Mouse (Mus musculus) liver, embryonic 14.5 days (tissue): ENCODE data around the gene Smim8. TPM values are rescaled to one million over a fixed set of nuclear protein-coding genes. Genes with fewer than 3 reads are reported as not detected.

ENCODE experiments used
- ATAC-seq: fragments of 200-750 bp; cut with Nextera tagmentation; 2 replicates; pipeline ENCODE4 v1.8.0; 2017; ENCODE audit warnings: moderate number of reproducible peaks, mild to moderate bottlenecking, moderate library complexity; ENCODE audit not compliant: insufficient read depth
- DNase-seq, 3 experiments: peaks; one replicate each; pipeline ENCODE4 v3.0.0-alpha.2; 2012 to 2013; ENCODE audit warnings: low read depth in 3 of 3, low spot score in 3 of 3
- H3K27ac ChIP-seq: fragments of 300-500 bp; sonication (generic); 2 replicates; pipeline ENCODE4 v1.5.1; 2014; ENCODE audit warnings: moderate library complexity, mild to moderate bottlenecking, control low read depth, inconsistent platforms
- H3K27me3 ChIP-seq: fragments of 300-500 bp; sonication (generic); 2 replicates; pipeline ENCODE4 v1.6.1; 2014; ENCODE audit warnings: mild to moderate bottlenecking, low read length, moderate library complexity; ENCODE audit not compliant: control insufficient read depth, insufficient read depth
- H3K36me3 ChIP-seq: fragments of 300-500 bp; sonication (generic); replicated peaks from 2 replicates; pipeline ENCODE4 v1.6.1; 2014; ENCODE audit warnings: low read depth; ENCODE audit not compliant: control insufficient read depth, insufficient read depth
- H3K4me1 ChIP-seq, 2 experiments: fragments of 200-500 bp in 1 of 2; fragments of 300-500 bp in 1 of 2; sonication (generic) in 1 of 2; replicated peaks; 2 replicates each; pipeline ENCODE4 v1.6.1; 2012 to 2014; ENCODE audit warnings: antibody characterized with exemption in 1 of 2, inconsistent platforms in 1 of 2, low read length in 1 of 2; ENCODE audit not compliant: control insufficient read depth in 2 of 2, insufficient read depth in 2 of 2
- H3K4me2 ChIP-seq: fragments of 300-500 bp; sonication (generic); 2 replicates; pipeline ENCODE4 v1.6.1; 2014; ENCODE audit warnings: low read depth, mild to moderate bottlenecking, control low read depth, moderate library complexity
- H3K4me3 ChIP-seq, 2 experiments: fragments of 200-500 bp in 1 of 2; fragments of 300-500 bp in 1 of 2; sonication (generic) in 1 of 2; 2 replicates each; pipeline ENCODE4 v1.5.1; 2012 to 2014; ENCODE audit warnings: low read depth in 2 of 2, low read length in 2 of 2, mild to moderate bottlenecking in 2 of 2, control low read depth in 1 of 2, inconsistent platforms in 1 of 2, moderate library complexity in 1 of 2; ENCODE audit not compliant: insufficient read depth in 1 of 2
- H3K9ac ChIP-seq: fragments of 300-500 bp; sonication (generic); replicated peaks from 2 replicates; pipeline ENCODE4 v1.6.1; 2014; ENCODE audit warnings: mild to moderate bottlenecking, control low read depth, moderate library complexity
- H3K9me3 ChIP-seq: fragments of 300-500 bp; sonication (generic); 2 replicates; pipeline ENCODE4 v1.6.1; 2016; ENCODE audit warnings: low read length, mixed read lengths; ENCODE audit not compliant: control insufficient read depth
- CTCF ChIP-seq: IDR thresholded peaks from 2 replicates; pipeline ENCODE4 v1.5.1; 2016; ENCODE audit warnings: antibody characterized with exemption, low read depth, control low read depth
- EP300 ChIP-seq: IDR thresholded peaks from 2 replicates; pipeline ENCODE4 v1.6.1; 2016; ENCODE audit warnings: antibody characterized with exemption, low read depth
- WGBS: fragments of 180-500 bp; shearing (Covaris S2); extraction: QIAGEN DNeasy Blood & Tissue Kit; methylation state at CpG from one replicate; pipeline ENCODE4 v1.1.7; 2014; ENCODE audit not compliant: insufficient replicate concordance; 5-methylcytosine and 5-hydroxymethylcytosine counted together
- polyA plus RNA-seq, 2 experiments: library from polyadenylated mRNA; depleted of rRNA in 1 of 2; stranded (reverse) in 1 of 2; unstranded in 1 of 2; fragments of >200 nt; fragmentation: Nextera tagmentation in 1 of 2; extraction: Ambion mirVana in 1 of 2; gene quantifications; 2 replicates each; pipeline versions ENCODE4 v1.2.1 to v1.2.3; 2012 to 2014

Smim8 gene
- polyA plus RNA-seq (2012; rRNA removed) (4.0 and 8.5 TPM in 2 replicates), polyA plus RNA-seq (2014; fragmentation: Nextera tagmentation; extraction: Ambion mirVana) (26.4 and 30.6 TPM in 2 replicates)

DNA sequence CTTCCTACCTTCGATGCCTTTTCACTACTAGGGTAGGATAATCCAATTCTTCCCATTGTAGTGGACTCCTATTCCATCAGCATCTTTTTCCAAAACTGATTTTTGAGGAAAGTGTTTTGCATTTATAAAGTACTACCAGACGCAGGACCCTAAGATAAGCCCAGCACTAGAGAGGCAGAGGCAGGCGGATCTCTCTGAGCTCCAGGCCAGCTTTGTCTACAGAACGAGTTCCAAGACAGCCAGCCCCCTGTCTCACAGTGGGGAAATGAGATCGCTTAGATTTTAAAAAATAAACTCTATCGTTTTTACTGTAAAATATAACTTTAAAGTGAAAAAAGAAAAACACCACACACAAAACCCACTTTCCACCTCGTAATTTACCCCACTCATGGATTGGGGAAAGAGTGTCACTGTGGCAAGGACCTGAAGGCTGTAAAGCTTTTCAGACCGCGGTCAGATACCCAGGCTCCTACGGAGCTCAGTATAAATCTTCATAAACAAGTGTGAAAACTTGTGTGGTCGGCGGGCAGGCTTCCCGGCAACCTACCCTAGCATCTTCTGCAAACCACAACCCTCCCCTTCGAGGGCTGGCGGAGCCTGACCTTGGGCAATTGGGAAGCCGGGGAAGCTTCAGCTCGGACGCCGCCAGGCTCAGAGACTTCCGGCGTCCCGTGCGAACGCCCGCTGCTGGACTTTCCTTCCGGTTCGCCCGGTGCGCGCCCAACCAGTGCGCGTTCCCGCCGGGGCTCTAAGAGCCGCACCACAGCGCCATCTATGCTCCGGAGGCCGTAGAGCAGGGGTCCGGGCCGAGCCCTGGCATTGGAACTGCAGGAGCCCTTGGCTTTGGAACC, at the start of gene Smim8:
Gene Smim8, minus strand, starts transcription at position 747 of the 851 bp plus-strand sequence.
- Histone ChIP-seq H3K27me3 (no peaks in the 10 kb centered on the region), H3K4me1 (peaks cover 7 to 9% of the 10 kb centered on the region in 2 experiments; a peak in 3 of 4 replicates), H3K36me3 (no peaks in the 10 kb centered on the region), H3K27ac (peak within 1 kb of the TSS; percentile 29), H3K9ac (peak within 1 kb of the TSS; percentile 81), H3K4me3 (peak within 1 kb of the TSS; percentile 87 to 99), H3K4me2 (peak within 1 kb of the TSS; percentile 75), H3K9me3 (no peaks in the 10 kb centered on the region)
- WGBS = 3% methylated on average over 40 of the region's 40 CpGs
- ATAC-seq (peak; percentile 94), DNase-seq (peak; percentile 80 to 84 (median 82))
- TF ChIP-seq CTCF = peak; percentile 98
- TF ChIP-seq EP300 = peak; percentile 24; the same call in 1 of the 2 replicates

DNA sequence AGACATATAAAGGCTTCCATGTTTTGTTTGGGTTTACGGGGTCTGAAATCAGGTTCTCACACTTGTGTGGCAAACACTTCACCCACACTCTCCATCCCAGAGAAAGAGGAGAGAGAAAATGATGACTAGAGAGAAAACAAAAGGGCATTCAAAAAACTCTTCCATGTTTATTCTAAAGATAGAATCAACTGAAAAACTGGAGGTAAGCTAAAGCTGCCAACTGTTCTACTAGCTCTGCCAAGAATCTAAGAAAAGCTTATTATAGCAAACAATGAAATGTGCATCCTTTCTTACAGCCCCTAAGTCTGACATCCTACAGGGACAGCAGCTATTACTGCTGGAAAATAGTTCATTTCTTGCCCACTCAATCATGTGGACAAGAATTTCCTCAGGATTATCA, 45.7 kb upstream of the Smim8 start:
- ATAC-seq (no peak), DNase-seq (no peak)
- Histone ChIP-seq H3K27ac (no peak overlapping the region), H3K9ac (no peak overlapping the region), H3K27me3 (no peaks in the 10 kb centered on the region), H3K4me3 (no peak overlapping the region), H3K9me3 (no peaks in the 10 kb centered on the region), H3K4me1 (no peaks in the 10 kb centered on the region), H3K4me2 (no peak overlapping the region), H3K36me3 (no peaks in the 10 kb centered on the region; the same call in 1 of the 2 replicates)
- TF ChIP-seq EP300 (no peak), CTCF (no peak)
- 77% methylated on average over 1 of the region's 1 CpGs for WGBS

DNA sequence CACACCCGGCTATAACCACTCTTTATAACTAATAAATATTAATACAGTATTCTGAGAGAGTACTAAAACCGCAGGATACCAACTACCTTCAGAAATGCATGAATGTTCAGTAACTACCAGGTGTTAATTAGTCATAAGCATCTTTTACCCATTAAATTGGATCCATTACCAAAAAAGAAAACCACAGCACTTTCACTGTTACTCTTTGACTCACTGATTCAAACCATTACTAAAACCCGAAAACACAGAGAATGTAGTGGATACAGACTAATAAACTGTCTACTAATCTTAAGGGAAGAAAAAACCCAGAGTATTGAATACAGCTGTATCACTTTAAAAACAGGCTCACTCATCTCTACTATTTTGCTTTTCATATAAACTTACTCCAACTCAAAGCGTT, 41.7 kb upstream of the Smim8 start:
- WGBS = 81% methylated on average over 4 of the region's 4 CpGs
- no peak overlapping the region for H3K27ac ChIP-seq
- ATAC-seq (no peak), DNase-seq (no peak)
- no peak overlapping the region for H3K4me2 ChIP-seq
- H3K27me3 ChIP-seq = no peaks in the 10 kb centered on the region
- no peaks in the 10 kb centered on the region for H3K9me3 ChIP-seq
- TF ChIP-seq CTCF = no peak
- TF ChIP-seq EP300 = no peak
- H3K36me3 ChIP-seq = peaks cover 6% of the 10 kb centered on the region
- H3K4me1 ChIP-seq = no peaks in the 10 kb centered on the region
- no peak overlapping the region for H3K9ac ChIP-seq
- H3K4me3 ChIP-seq = no peak overlapping the region

DNA sequence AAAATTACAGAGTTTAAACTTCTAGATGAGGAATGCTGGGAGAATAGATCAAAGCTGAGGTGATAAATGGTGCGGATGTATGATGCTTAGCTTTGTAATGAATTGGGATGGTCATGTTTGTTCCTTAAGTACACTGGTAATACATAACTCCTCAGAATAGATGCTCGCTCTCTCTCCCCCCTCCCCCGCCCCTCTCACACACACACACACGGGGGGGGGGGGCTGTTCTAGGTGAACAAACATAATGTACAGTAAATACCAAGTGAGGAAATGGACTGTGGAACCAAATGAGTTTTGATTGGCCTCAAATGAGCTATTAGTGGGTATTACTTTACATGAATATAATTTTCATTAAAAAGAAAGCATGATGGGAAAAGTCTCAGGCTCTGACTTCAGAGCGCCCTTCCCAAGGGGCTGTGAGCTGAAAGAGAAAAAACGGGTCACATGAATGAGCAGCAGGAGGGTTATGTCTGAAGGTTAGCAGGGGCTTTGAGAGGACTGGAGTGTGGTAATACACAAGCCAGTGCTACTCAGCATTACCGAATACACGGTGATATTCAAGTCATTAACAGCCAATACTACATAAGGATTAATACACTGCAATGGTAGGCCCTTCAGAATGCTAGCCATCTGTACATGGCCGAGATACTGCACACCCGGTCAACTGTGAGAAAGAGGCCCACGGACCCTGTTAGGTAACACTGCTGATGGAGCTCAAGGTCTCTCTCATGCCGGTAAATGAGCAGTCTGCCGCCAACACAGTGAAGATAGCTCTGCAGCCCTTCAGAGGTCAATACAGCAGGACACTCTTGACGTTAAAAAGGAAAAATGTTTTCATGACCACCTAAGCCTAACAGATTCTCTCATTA, 23.2 kb upstream of the Smim8 start:
- no peak overlapping the region for H3K4me2 ChIP-seq
- H3K27ac ChIP-seq = no peak overlapping the region
- no peak overlapping the region for H3K9ac ChIP-seq
- H3K27me3 ChIP-seq = no peaks in the 10 kb centered on the region
- DNase-seq (no peak), ATAC-seq (no peak)
- H3K4me1 ChIP-seq = no peaks in the 10 kb centered on the region
- 78% methylated on average over 14 of the region's 14 CpGs for WGBS
- H3K4me3 ChIP-seq = no peak overlapping the region
- H3K9me3 ChIP-seq = no peaks in the 10 kb centered on the region
- peaks cover 3% of the 10 kb centered on the region; the same call in 1 of the 2 replicates for H3K36me3 ChIP-seq
- TF ChIP-seq EP300 = no peak
- no peak for TF ChIP-seq CTCF

DNA sequence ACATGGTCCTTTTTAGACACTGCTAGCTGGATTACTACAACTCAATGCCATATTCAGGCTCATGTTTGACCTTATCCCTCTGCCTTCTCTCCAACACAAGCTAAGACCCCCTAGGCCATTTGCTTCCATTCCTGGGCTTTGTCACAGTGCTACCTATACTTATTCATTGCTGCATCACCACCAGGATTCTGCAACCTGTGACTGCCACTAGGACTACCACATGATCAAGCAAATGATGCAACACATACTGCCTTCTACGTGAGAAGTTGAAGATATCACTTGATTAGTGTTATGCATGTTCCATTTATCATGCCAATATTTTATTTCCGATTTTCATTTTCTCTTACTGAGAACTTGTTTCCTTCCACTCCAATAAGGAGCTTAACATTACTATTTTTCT, 19.8 kb upstream of the Smim8 start:
- Histone ChIP-seq H3K4me1 (no peaks in the 10 kb centered on the region), H3K4me3 (no peak overlapping the region), H3K27me3 (no peaks in the 10 kb centered on the region), H3K9me3 (no peaks in the 10 kb centered on the region), H3K36me3 (no peaks in the 10 kb centered on the region), H3K4me2 (no peak overlapping the region), H3K27ac (no peak overlapping the region), H3K9ac (no peak overlapping the region)
- DNase-seq = no peak
- ATAC-seq = no peak
- 73% methylated on average over 2 of the region's 2 CpGs for WGBS
- TF ChIP-seq EP300 (no peak), CTCF (no peak)
